Mouse (Mus musculus) embryo, embryonic 10 days (tissue): ENCODE results near the gene Rsph6a.

Experiments
- DNase-seq: peaks from one replicate; pipeline ENCODE4 v3.0.0-alpha.2; 2015; ENCODE audit warnings: low spot score

The Rsph6a gene

GRCm38 (mm10) chr7:19098811-19099210 is 44.3 kb downstream of the Rsph6a start:
- no peak for DNase-seq

GRCm38 (mm10) chr7:19100290-19100689 is 45.8 kb downstream of the Rsph6a start:
- DNase-seq = no peak

GRCm38 (mm10) chr7:19103741-19104140 is 49.3 kb downstream of the Rsph6a start:
- no peak for DNase-seq

GRCm38 (mm10) chr7:19104486-19104885 is 50.0 kb downstream of the Rsph6a start:
- no peak for DNase-seq

- DNase-seq = no peak
Measured at GRCm38 (mm10) chr7:19107436-19107835, 52.9 kb downstream of the Rsph6a start.

- no peak for DNase-seq
Measured at GRCm38 (mm10) chr7:19109565-19109964, 55.1 kb downstream of the Rsph6a start.

GRCm38 (mm10) chr7:19118028-19118771 is 63.7 kb downstream of the Rsph6a start, which contains the start of gene Gm4969:
Gm4969 (minus strand) TSS chr7:19118368.
- DNase-seq = peak; percentile 73

- no peak for DNase-seq
Measured at GRCm38 (mm10) chr7:19119083-19119482, 64.6 kb downstream of the Rsph6a start.

- DNase-seq = peak; percentile 97
Measured at GRCm38 (mm10) chr7:19119631-19120429, 65.3 kb downstream of the Rsph6a start, which contains the start of gene Fbxo46. Fbxo46 (plus strand) TSS chr7:19119859.

- no peak for DNase-seq
Measured at GRCm38 (mm10) chr7:19121686-19122085, 67.2 kb downstream of the Rsph6a start.
